Mouse (Mus musculus): ENCODE measurements around the gene Serpinb3a.
"Not testable (repeated sequence)": the region's sequence is repeated elsewhere in the genome, so short reads cannot be mapped to it uniquely, and the experiment has no call there.

Gene Serpinb3a

GRCm38 (mm10) chr1:107052203-107052602 lies at the start of gene Serpinb3a:
Gene Serpinb3a, minus strand, starts transcription at chr1:107052303.
- no peak for DNase-seq

GRCm38 (mm10) chr1:107098417-107098816 lies 46.3 kb upstream of the Serpinb3a start:
- DNase-seq, result no peak

GRCm38 (mm10) chr1:107083406-107083805 lies 31.3 kb upstream of the Serpinb3a start, which contains the start of gene Serpinb3d:
Gene Serpinb3d, minus strand, starts transcription at chr1:107083506.
- DNase-seq, result no peak

- not testable (repeated sequence) for DNase-seq
Measured at GRCm38 (mm10) chr1:107034236-107034635, 17.9 kb downstream of the Serpinb3a start.

- no peak for DNase-seq
Measured at GRCm38 (mm10) chr1:107025886-107026285, 26.2 kb downstream of the Serpinb3a start.

GRCm38 (mm10) chr1:107015210-107015609 lies 36.9 kb downstream of the Serpinb3a start:
- DNase-seq, result no peak

GRCm38 (mm10) chr1:107014530-107014929 lies 37.6 kb downstream of the Serpinb3a start:
- no peak for DNase-seq

GRCm38 (mm10) chr1:107006316-107006715 lies 45.8 kb downstream of the Serpinb3a start:
- DNase-seq, result no peak

- no peak for DNase-seq
Measured at GRCm38 (mm10) chr1:107001754-107002153, 50.3 kb downstream of the Serpinb3a start.

GRCm38 (mm10) chr1:107000424-107000823 lies 51.7 kb downstream of the Serpinb3a start:
- no peak for DNase-seq
